Mouse (Mus musculus) liver, embryonic 11.5 days (tissue): Measurements from ENCODE around the gene AC140267.1. TPM values are rescaled to one million over a fixed set of nuclear protein-coding genes. Genes with fewer than 3 reads are reported as not detected.

Source experiments
- ATAC-seq: fragments of 200-750 bp; cut with Nextera tagmentation; replicated peaks from 2 replicates; pipeline ENCODE4 v1.8.0; 2017; ENCODE audit warnings: moderate number of reproducible peaks, mild to moderate bottlenecking, moderate TSS enrichment, moderate library complexity; ENCODE audit not compliant: low FRiP score
- DNase-seq: peaks from one replicate; pipeline ENCODE4 v3.0.0-alpha.2; 2017; ENCODE audit warnings: low spot score
- H3K27ac ChIP-seq: fragments of 300-500 bp; sonication (generic); 2 replicates; pipeline ENCODE4 v1.5.1; 2014; ENCODE audit warnings: mild to moderate bottlenecking, low read depth, low read length, control low read depth
- H3K27me3 ChIP-seq: fragments of 300-500 bp; sonication (generic); replicated peaks from 2 replicates; pipeline ENCODE4 v1.6.1; 2014; ENCODE audit warnings: low read length, mixed read lengths; ENCODE audit not compliant: control insufficient read depth, insufficient read depth
- H3K36me3 ChIP-seq: fragments of 300-500 bp; sonication (generic); 2 replicates; pipeline ENCODE4 v1.6.1; 2014; ENCODE audit warnings: mild to moderate bottlenecking, low read length, moderate library complexity, mixed read lengths; ENCODE audit not compliant: control insufficient read depth, insufficient read depth
- H3K4me1 ChIP-seq: fragments of 300-500 bp; sonication (generic); replicated peaks from 2 replicates; pipeline ENCODE4 v1.6.1; 2014; ENCODE audit warnings: low read length, mixed read lengths; ENCODE audit not compliant: control insufficient read depth, insufficient read depth
- H3K4me2 ChIP-seq: fragments of 300-500 bp; sonication (generic); 2 replicates; pipeline ENCODE4 v1.6.1; 2014; ENCODE audit warnings: mild to moderate bottlenecking, control low read depth, moderate library complexity
- H3K4me3 ChIP-seq: fragments of 300-500 bp; sonication (generic); 2 replicates; pipeline ENCODE4 v1.5.1; 2014; ENCODE audit warnings: low read depth, low read length, control low read depth
- H3K9ac ChIP-seq: fragments of 300-500 bp; sonication (generic); 2 replicates; pipeline ENCODE4 v1.6.1; 2014; ENCODE audit warnings: low read depth, low read length, control low read depth
- H3K9me3 ChIP-seq: fragments of 300-500 bp; sonication (generic); 2 replicates; pipeline ENCODE4 v1.6.1; 2016; ENCODE audit warnings: low read length, inconsistent platforms, mixed read lengths; ENCODE audit not compliant: control insufficient read depth
- WGBS: fragments of 180-500 bp; shearing (Covaris S2); extraction: QIAGEN DNeasy Blood & Tissue Kit; methylation state at CpG from one replicate; pipeline ENCODE4 v1.1.7; 2014; 5-methylcytosine and 5-hydroxymethylcytosine counted together
- polyA plus RNA-seq: library from polyadenylated mRNA; unstranded; fragments of >200 nt; fragmentation: Nextera tagmentation; extraction: Ambion mirVana; gene quantifications from 2 replicates; pipeline ENCODE4 v1.2.1, GENCODE M21; 2014

AC140267.1 gene
- polyA plus RNA-seq, 1 experiment from 2014 or later: not detected

GRCm38 (mm10) chr15:80261100-80261499, 25.5 kb downstream of the AC140267.1 start:
- H3K4me2 ChIP-seq: no peak overlapping the region
- H3K27me3 ChIP-seq: no peaks in the 10 kb centered on the region
- H3K9ac ChIP-seq: no peak overlapping the region
- no peak overlapping the region for H3K27ac ChIP-seq
- H3K9me3 ChIP-seq: no peaks in the 10 kb centered on the region
- 76% methylated on average over 7 of the region's 7 CpGs for WGBS
- no peak overlapping the region for H3K4me3 ChIP-seq
- no peak for DNase-seq
- peaks cover 27% of the 10 kb centered on the region for H3K36me3 ChIP-seq
- no peak for ATAC-seq
- peaks cover 41% of the 10 kb centered on the region for H3K4me1 ChIP-seq

GRCm38 (mm10) chr15:80263610-80264575, 28.3 kb downstream of the AC140267.1 start, which contains the start of gene Rps19bp1:
Rps19bp1 (minus strand) TSS chr15:80264315.
- WGBS: 2% methylated on average over 66 of the region's 66 CpGs
- peak within 1 kb of the TSS; percentile 40; the same call in 1 of the 2 replicates for H3K27ac ChIP-seq
- H3K36me3 ChIP-seq: peaks cover 9% of the 10 kb centered on the region; the same call in 1 of the 2 replicates
- H3K27me3 ChIP-seq: no peaks in the 10 kb centered on the region
- H3K4me2 ChIP-seq: peak within 1 kb of the TSS; percentile 79
- peak within 1 kb of the TSS; percentile 75 for H3K9ac ChIP-seq
- no peaks in the 10 kb centered on the region for H3K9me3 ChIP-seq
- H3K4me1 ChIP-seq: peaks cover 17% of the 10 kb centered on the region
- peak within 1 kb of the TSS; percentile 85 for H3K4me3 ChIP-seq
- peak; percentile 89 for DNase-seq
- ATAC-seq: peak; percentile 90

GRCm38 (mm10) chr15:80266281-80266680, 30.6 kb downstream of the AC140267.1 start:
- Histone ChIP-seq H3K9me3 (peaks cover 4% of the 10 kb centered on the region; the same call in 1 of the 2 replicates), H3K36me3 (no peaks in the 10 kb centered on the region; the same call in 1 of the 2 replicates), H3K27ac (no peak overlapping the region), H3K4me1 (peaks cover 9% of the 10 kb centered on the region), H3K27me3 (no peaks in the 10 kb centered on the region), H3K9ac (no peak overlapping the region), H3K4me2 (no peak overlapping the region), H3K4me3 (no peak overlapping the region)
- 0% methylated on average over 2 of the region's 2 CpGs for WGBS
- no peak for ATAC-seq
- peak; percentile 53 for DNase-seq

- Histone ChIP-seq H3K9ac (no peak overlapping the region), H3K4me1 (no peaks in the 10 kb centered on the region), H3K27ac (no peak overlapping the region), H3K9me3 (peaks cover 4% of the 10 kb centered on the region; the same call in 1 of the 2 replicates), H3K27me3 (peaks cover 3% of the 10 kb centered on the region), H3K4me2 (no peak overlapping the region), H3K36me3 (no peaks in the 10 kb centered on the region), H3K4me3 (no peak overlapping the region)
- no peak for DNase-seq
- no peak for ATAC-seq
- 68% methylated on average over 3 of the region's 3 CpGs for WGBS
These were observed 36.3 kb downstream of the AC140267.1 start for GRCm38 (mm10) chr15:80271858-80272396.

- no peak overlapping the region for H3K4me3 ChIP-seq
- ATAC-seq (no peak), DNase-seq (no peak)
- no peak overlapping the region for H3K27ac ChIP-seq
- H3K4me2 ChIP-seq: no peak overlapping the region
- H3K9ac ChIP-seq: no peak overlapping the region
- WGBS: 44% methylated on average over 9 of the region's 9 CpGs
- no peaks in the 10 kb centered on the region for H3K4me1 ChIP-seq
- no peaks in the 10 kb centered on the region for H3K9me3 ChIP-seq
- H3K36me3 ChIP-seq: no peaks in the 10 kb centered on the region
- peaks cover 7% of the 10 kb centered on the region for H3K27me3 ChIP-seq
These were observed 41.5 kb downstream of the AC140267.1 start for GRCm38 (mm10) chr15:80277107-80277506.

GRCm38 (mm10) chr15:80277625-80278024, 42.0 kb downstream of the AC140267.1 start:
- WGBS: 0% methylated on average over 6 of the region's 6 CpGs
- ATAC-seq: no peak

GRCm38 (mm10) chr15:80278121-80278759, 42.6 kb downstream of the AC140267.1 start:
- H3K4me1 ChIP-seq: no peaks in the 10 kb centered on the region
- no peak overlapping the region for H3K9ac ChIP-seq
- H3K9me3 ChIP-seq: no peaks in the 10 kb centered on the region
- DNase-seq (no peak), ATAC-seq (no peak)
- H3K27ac ChIP-seq: no peak overlapping the region
- no peaks in the 10 kb centered on the region for H3K36me3 ChIP-seq
- H3K27me3 ChIP-seq: peaks cover 10% of the 10 kb centered on the region
- H3K4me2 ChIP-seq: no peak overlapping the region
- H3K4me3 ChIP-seq: no peak overlapping the region
- WGBS: 45% methylated on average over 5 of the region's 5 CpGs

More at GRCm38 (mm10) chr15:80277625-80278024, 42.0 kb downstream of the AC140267.1 start:
- peak; percentile 69 for DNase-seq
- Histone ChIP-seq H3K4me2 (no peak overlapping the region), H3K9ac (no peak overlapping the region), H3K27me3 (peaks cover 10% of the 10 kb centered on the region), H3K4me3 (no peak overlapping the region), H3K4me1 (no peaks in the 10 kb centered on the region), H3K9me3 (no peaks in the 10 kb centered on the region), H3K27ac (no peak overlapping the region), H3K36me3 (no peaks in the 10 kb centered on the region)

- 64% methylated on average over 2 of the region's 2 CpGs for WGBS
These were observed 43.4 kb downstream of the AC140267.1 start for GRCm38 (mm10) chr15:80279053-80279452.

More at GRCm38 (mm10) chr15:80279053-80279452, 43.4 kb downstream of the AC140267.1 start:
- DNase-seq: no peak
- H3K9me3 ChIP-seq: no peaks in the 10 kb centered on the region
- H3K27me3 ChIP-seq: peaks cover 17% of the 10 kb centered on the region
- no peak overlapping the region for H3K4me2 ChIP-seq
- no peak overlapping the region for H3K4me3 ChIP-seq
- no peak for ATAC-seq
- no peak overlapping the region for H3K27ac ChIP-seq
- no peaks in the 10 kb centered on the region for H3K36me3 ChIP-seq
- no peak overlapping the region for H3K9ac ChIP-seq
- H3K4me1 ChIP-seq: no peaks in the 10 kb centered on the region
